Mouse (Mus musculus) telencephalon, adult 2 months (tissue): ENCODE data around the gene Psap.
"Not testable (repeated sequence)": the region's sequence is repeated elsewhere in the genome, so short reads cannot be mapped to it uniquely, and the experiment has no call there.

Experiments
- DNase-seq: peaks from one replicate; pipeline ENCODE4 v3.0.0-alpha.2; 2011; ENCODE audit warnings: low read depth, low spot score

Gene Psap

GRCm38 (mm10) chr10:60277207-60278005 is at the start of gene Psap:
Psap (plus strand) TSS chr10:60277627.
- peak; percentile 91 for DNase-seq

- DNase-seq, result no peak
Observed at GRCm38 (mm10) chr10:60227666-60228065, 49.8 kb upstream of the Psap start.

GRCm38 (mm10) chr10:60229113-60229512 is 48.3 kb upstream of the Psap start:
- no peak for DNase-seq

- no peak for DNase-seq
Observed at GRCm38 (mm10) chr10:60230321-60231088, 46.9 kb upstream of the Psap start.

- DNase-seq, result no peak
Observed at GRCm38 (mm10) chr10:60234006-60234405, 43.4 kb upstream of the Psap start.

- not testable (repeated sequence) for DNase-seq
Observed at GRCm38 (mm10) chr10:60235876-60236275, 41.6 kb upstream of the Psap start.

- DNase-seq, result no peak
Observed at GRCm38 (mm10) chr10:60237475-60238154, 39.8 kb upstream of the Psap start.

GRCm38 (mm10) chr10:60240416-60240815 is 37.0 kb upstream of the Psap start:
- no peak for DNase-seq

- no peak for DNase-seq
Observed at GRCm38 (mm10) chr10:60243941-60244340, 33.5 kb upstream of the Psap start.

- peak; percentile 74 for DNase-seq
Observed at GRCm38 (mm10) chr10:60245041-60245440, 32.4 kb upstream of the Psap start.

GRCm38 (mm10) chr10:60245635-60246034 is 31.8 kb upstream of the Psap start:
- no peak for DNase-seq

- no peak for DNase-seq
Observed at GRCm38 (mm10) chr10:60246519-60246918, 30.9 kb upstream of the Psap start.

- DNase-seq, result not testable (repeated sequence)
Observed at GRCm38 (mm10) chr10:60248345-60248744, 29.1 kb upstream of the Psap start.

- no peak for DNase-seq
Observed at GRCm38 (mm10) chr10:60250426-60250965, 26.9 kb upstream of the Psap start.

GRCm38 (mm10) chr10:60252187-60252586 is 25.2 kb upstream of the Psap start:
- DNase-seq, result no peak

GRCm38 (mm10) chr10:60252606-60253005 is 24.8 kb upstream of the Psap start:
- DNase-seq, result no peak

- no peak for DNase-seq
Observed at GRCm38 (mm10) chr10:60256088-60256487, 21.3 kb upstream of the Psap start.

- no peak for DNase-seq
Observed at GRCm38 (mm10) chr10:60257261-60257825, 20.1 kb upstream of the Psap start.

- no peak for DNase-seq
Observed at GRCm38 (mm10) chr10:60260557-60261294, 16.7 kb upstream of the Psap start.

GRCm38 (mm10) chr10:60261530-60261929 is 15.9 kb upstream of the Psap start:
- DNase-seq, result no peak

- peak; percentile 77 for DNase-seq
Observed at GRCm38 (mm10) chr10:60262386-60262785, 15.0 kb upstream of the Psap start.
